ENCODE assay signal across 16 mouse cellular contexts in genomic region chr11:31520909-31521308, GRCm38 (mm10).
"Had no signal": no experiment of that assay in that cellular context is flagged by ENCODE, and none has a peak within 500 bp of the region (broad histone marks: within the 10 kb centered on the region; RNA-seq: fewer than 3 reads in every experiment).

No protein-coding gene starts in this region.

- ATAC-seq: midbrain, embryonic 13.5 days; midbrain, embryonic 15.5 days had no signal

- H3K27ac ChIP-seq: liver, embryonic 14.5 days; midbrain, embryonic 13.5 days; midbrain, embryonic 15.5 days; neural tube, embryonic 13.5 days; neural tube, embryonic 15.5 days; stomach, embryonic 15.5 days; stomach, postnatal 0 days had no signal

- H3K4me1 ChIP-seq: megakaryocyte, embryonic 14.5 days; midbrain, embryonic 13.5 days; midbrain, embryonic 15.5 days; neural tube, embryonic 13.5 days; neural tube, embryonic 15.5 days; stomach, embryonic 15.5 days had no signal

- H3K4me3 ChIP-seq: megakaryocyte, embryonic 14.5 days; midbrain, embryonic 13.5 days; midbrain, embryonic 15.5 days; neural tube, embryonic 13.5 days; neural tube, embryonic 15.5 days; stomach, embryonic 15.5 days had no signal

- H3K9me3 ChIP-seq: megakaryocyte, embryonic 14.5 days; midbrain, embryonic 13.5 days; midbrain, embryonic 15.5 days; neural tube, embryonic 13.5 days; neural tube, embryonic 15.5 days; stomach, embryonic 15.5 days had no signal

- DNase-seq: lung, adult 18-20 months; lung, embryonic 14.5 days; lung, postnatal 10 days; lung, postnatal 4 days; right cerebral cortex, postnatal 14 days; thymus, adult 2 months; thymus, postnatal 14 days; thymus, postnatal 36 days had no signal

- H3K36me3 ChIP-seq: midbrain, embryonic 13.5 days; midbrain, embryonic 15.5 days; neural tube, embryonic 13.5 days; neural tube, embryonic 15.5 days; stomach, embryonic 15.5 days had no signal

- H3K27me3 ChIP-seq: midbrain, embryonic 13.5 days; midbrain, embryonic 15.5 days; neural tube, embryonic 13.5 days; neural tube, embryonic 15.5 days; stomach, embryonic 15.5 days had no signal
